Mouse (Mus musculus): ENCODE data around the gene Immt. TPM values are rescaled to one million over a fixed set of nuclear protein-coding genes. Genes with fewer than 3 reads are reported as not detected.

The Immt gene
- 90.5 and 100 TPM in 2 replicates for total RNA-seq (2014; rRNA removed)
- polyA plus RNA-seq (2012; rRNA removed): 34.3 and 38.8 TPM in 2 replicates

DNA sequence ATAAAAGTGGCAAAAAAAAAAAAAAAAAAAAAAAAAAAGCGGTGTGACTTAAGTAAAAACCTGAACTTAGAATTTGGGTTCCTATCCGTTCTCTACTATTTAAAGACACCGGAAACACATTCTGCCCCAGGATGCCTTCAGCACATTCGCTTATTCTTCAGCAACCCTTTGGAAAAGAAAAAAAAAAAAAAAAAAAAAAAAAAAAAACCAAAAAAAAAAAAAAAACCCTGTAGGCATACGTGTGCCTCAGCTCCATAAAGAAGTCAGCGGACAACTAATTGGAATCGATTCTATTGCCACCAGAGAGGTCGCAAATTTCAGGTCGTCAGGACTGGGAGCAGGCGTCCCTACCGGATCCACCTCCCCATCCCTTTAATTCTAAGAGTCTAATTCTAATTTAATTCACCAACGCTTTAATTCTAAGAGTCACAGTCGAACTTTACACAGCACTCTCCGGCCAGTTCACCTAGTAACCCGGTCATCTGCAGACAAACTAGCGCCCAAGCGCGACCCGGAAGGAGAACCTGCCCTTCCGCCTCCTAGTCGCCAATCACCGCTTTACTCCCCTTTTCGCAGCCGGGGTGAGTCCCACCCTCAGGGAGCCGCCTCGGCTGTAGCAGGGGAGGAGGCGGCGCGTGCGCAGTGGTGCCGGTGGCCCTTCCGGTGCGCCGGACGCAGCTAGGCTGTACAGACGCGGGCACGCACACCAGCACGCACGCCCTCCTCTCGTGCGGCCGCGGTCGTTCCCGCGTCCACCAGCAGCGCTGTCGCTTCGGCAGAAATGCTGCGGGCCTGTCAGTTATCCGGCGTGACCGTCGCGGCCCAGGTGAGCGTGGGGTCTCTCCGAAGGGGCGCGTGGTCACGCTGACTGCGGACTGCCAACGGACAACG is at the start of gene Immt:
TSS of gene Immt (plus strand) at position 642 of the 891 bp plus-strand sequence.
- no peaks in the 10 kb centered on the region for H3K27me3 ChIP-seq (ENCODE audit: control insufficient read depth, insufficient read depth, low read length)
- peak within 1 kb of the TSS; percentile 94 for H3K27ac ChIP-seq (replicated peaks; ENCODE audit: insufficient read depth, low read depth, low read length)
- peaks cover 6% of the 10 kb centered on the region; the same call in 1 of the 2 replicates for H3K79me2 ChIP-seq (ENCODE audit: control insufficient read depth, insufficient read depth, low read length)
- H3K4me1 ChIP-seq (ENCODE audit: control insufficient read depth, insufficient read depth, low read length): peaks cover 5% of the 10 kb centered on the region; the same call in 1 of the 2 replicates
- DNase-seq (ENCODE audit: extremely low read depth, low read depth, low spot score): peak; percentile 94
- WGBS: under 1% methylated on average over 64 of the region's 64 CpGs
- peak; percentile 86 for TF ChIP-seq POLR2A (IDR thresholded peaks at IDR 0.05; ENCODE audit: extremely low read depth, insufficient read depth, low read length)
- no peak for TF ChIP-seq CTCF (IDR thresholded peaks at IDR 0.05; ENCODE audit: low read depth, low read length)
- peak within 1 kb of the TSS; percentile 88 for H3K4me3 ChIP-seq (ENCODE audit: insufficient read depth, low read depth, low read length)
- H3K36me3 ChIP-seq (ENCODE audit: control insufficient read depth, insufficient read depth, low read length): 0 out of 2 replicates have a peak, but pooled peaks cover 2% of the 10 kb centered on the region
- H3K9ac ChIP-seq (ENCODE audit: low read depth, low read length): peak within 1 kb of the TSS; percentile 93

GRCm38 (mm10) chr6:71783165-71783564 is 48.0 kb upstream of the Immt start:
- 97% methylated on average over 5 of the region's 5 CpGs for WGBS
- TF ChIP-seq POLR2A (IDR thresholded peaks at IDR 0.05; ENCODE audit: extremely low read depth, insufficient read depth, low read length): no peak
- TF ChIP-seq CTCF (IDR thresholded peaks at IDR 0.05; ENCODE audit: low read depth, low read length): no peak
- DNase-seq (ENCODE audit: extremely low read depth, low read depth, low spot score): no peak
- no peaks in the 10 kb centered on the region for H3K36me3 ChIP-seq (ENCODE audit: control insufficient read depth, insufficient read depth, low read length)
- H3K27ac ChIP-seq (replicated peaks; ENCODE audit: insufficient read depth, low read depth, low read length): no peak overlapping the region
- H3K27me3 ChIP-seq (ENCODE audit: control insufficient read depth, insufficient read depth, low read length): no peaks in the 10 kb centered on the region
- H3K4me1 ChIP-seq (ENCODE audit: control insufficient read depth, insufficient read depth, low read length): no peaks in the 10 kb centered on the region
- no peak overlapping the region for H3K9ac ChIP-seq (ENCODE audit: low read depth, low read length)
- H3K79me2 ChIP-seq (ENCODE audit: control insufficient read depth, insufficient read depth, low read length): no peaks in the 10 kb centered on the region
- H3K4me3 ChIP-seq (ENCODE audit: insufficient read depth, low read depth, low read length): no peak overlapping the region

- Histone ChIP-seq H3K27ac (replicated peaks; ENCODE audit: insufficient read depth, low read depth, low read length) (no peak overlapping the region), H3K27me3 (ENCODE audit: control insufficient read depth, insufficient read depth, low read length) (no peaks in the 10 kb centered on the region), H3K79me2 (ENCODE audit: control insufficient read depth, insufficient read depth, low read length) (no peaks in the 10 kb centered on the region), H3K4me1 (ENCODE audit: control insufficient read depth, insufficient read depth, low read length) (no peaks in the 10 kb centered on the region), H3K9ac (ENCODE audit: low read depth, low read length) (no peak overlapping the region), H3K36me3 (ENCODE audit: control insufficient read depth, insufficient read depth, low read length) (no peaks in the 10 kb centered on the region), H3K4me3 (ENCODE audit: insufficient read depth, low read depth, low read length) (no peak overlapping the region)
- TF ChIP-seq POLR2A (IDR thresholded peaks at IDR 0.05; ENCODE audit: extremely low read depth, insufficient read depth, low read length) (no peak), CTCF (IDR thresholded peaks at IDR 0.05; ENCODE audit: low read depth, low read length) (no peak)
- DNase-seq (ENCODE audit: extremely low read depth, low read depth, low spot score): no peak
- WGBS: 92% methylated on average over 9 of the region's 9 CpGs
Observed at GRCm38 (mm10) chr6:71788348-71788747, 42.8 kb upstream of the Immt start.

- no peaks in the 10 kb centered on the region for H3K79me2 ChIP-seq (ENCODE audit: control insufficient read depth, insufficient read depth, low read length)
- no peak for DNase-seq (ENCODE audit: extremely low read depth, low read depth, low spot score)
- no peak for TF ChIP-seq POLR2A (IDR thresholded peaks at IDR 0.05; ENCODE audit: extremely low read depth, insufficient read depth, low read length)
- no peaks in the 10 kb centered on the region for H3K27me3 ChIP-seq (ENCODE audit: control insufficient read depth, insufficient read depth, low read length)
- no peak overlapping the region for H3K27ac ChIP-seq (replicated peaks; ENCODE audit: insufficient read depth, low read depth, low read length)
- 90% methylated on average over 6 of the region's 6 CpGs for WGBS
- no peak overlapping the region for H3K9ac ChIP-seq (ENCODE audit: low read depth, low read length)
- no peak overlapping the region for H3K4me3 ChIP-seq (ENCODE audit: insufficient read depth, low read depth, low read length)
- no peaks in the 10 kb centered on the region for H3K4me1 ChIP-seq (ENCODE audit: control insufficient read depth, insufficient read depth, low read length)
- H3K36me3 ChIP-seq (ENCODE audit: control insufficient read depth, insufficient read depth, low read length): no peaks in the 10 kb centered on the region
Observed at GRCm38 (mm10) chr6:71791771-71792170, 39.4 kb upstream of the Immt start.

- Histone ChIP-seq H3K79me2 (ENCODE audit: control insufficient read depth, insufficient read depth, low read length) (no peaks in the 10 kb centered on the region), H3K4me3 (ENCODE audit: insufficient read depth, low read depth, low read length) (no peak overlapping the region), H3K36me3 (ENCODE audit: control insufficient read depth, insufficient read depth, low read length) (no peaks in the 10 kb centered on the region), H3K9ac (ENCODE audit: low read depth, low read length) (no peak overlapping the region), H3K27ac (replicated peaks; ENCODE audit: insufficient read depth, low read depth, low read length) (no peak overlapping the region), H3K4me1 (ENCODE audit: control insufficient read depth, insufficient read depth, low read length) (no peaks in the 10 kb centered on the region), H3K27me3 (ENCODE audit: control insufficient read depth, insufficient read depth, low read length) (no peaks in the 10 kb centered on the region)
- DNase-seq (ENCODE audit: extremely low read depth, low read depth, low spot score): no peak
- TF ChIP-seq CTCF (IDR thresholded peaks at IDR 0.05; ENCODE audit: low read depth, low read length) (no peak), POLR2A (IDR thresholded peaks at IDR 0.05; ENCODE audit: extremely low read depth, insufficient read depth, low read length) (no peak)
- WGBS: 51% methylated on average over 3 of the region's 3 CpGs
Observed at GRCm38 (mm10) chr6:71799391-71799790, 31.7 kb upstream of the Immt start.
